Mouse (Mus musculus) cerebellum, postnatal 4 days (tissue): ENCODE results near the gene Tmem242.
A peak's percentile ranks its signal among the peaks of the same experiment; 100 is the strongest.

ENCODE experiments used
- DNase-seq, 2 experiments: peaks; one replicate each; pipeline ENCODE4 v3.0.0; 2022; ENCODE audit warnings: low spot score in 2 of 2, mixed read lengths in 1 of 2

The Tmem242 gene

DNA sequence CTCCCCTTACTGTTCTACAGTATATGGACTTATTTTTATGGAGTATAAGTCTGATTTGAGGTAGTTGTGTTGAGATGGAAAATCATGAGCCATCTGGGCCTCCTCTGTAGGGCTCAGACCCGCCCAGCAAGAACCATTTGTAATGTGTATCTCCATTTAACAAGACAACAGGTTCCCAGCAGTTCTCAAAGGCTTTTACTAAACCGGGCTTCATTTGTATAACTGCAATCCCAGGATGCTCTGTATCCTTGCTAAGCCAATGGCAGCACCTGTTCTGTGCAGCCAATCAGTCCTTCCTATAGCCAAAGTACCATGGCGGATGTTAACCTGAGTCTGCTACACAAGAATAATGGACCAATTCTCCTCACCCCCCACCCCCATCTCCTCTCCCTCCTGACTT, 23.5 kb downstream of the Tmem242 start:
- no peak for DNase-seq

- no peak for DNase-seq
These were observed 26.0 kb downstream of the Tmem242 start for GRCm38 (mm10) chr17:5414041-5414440.

DNA sequence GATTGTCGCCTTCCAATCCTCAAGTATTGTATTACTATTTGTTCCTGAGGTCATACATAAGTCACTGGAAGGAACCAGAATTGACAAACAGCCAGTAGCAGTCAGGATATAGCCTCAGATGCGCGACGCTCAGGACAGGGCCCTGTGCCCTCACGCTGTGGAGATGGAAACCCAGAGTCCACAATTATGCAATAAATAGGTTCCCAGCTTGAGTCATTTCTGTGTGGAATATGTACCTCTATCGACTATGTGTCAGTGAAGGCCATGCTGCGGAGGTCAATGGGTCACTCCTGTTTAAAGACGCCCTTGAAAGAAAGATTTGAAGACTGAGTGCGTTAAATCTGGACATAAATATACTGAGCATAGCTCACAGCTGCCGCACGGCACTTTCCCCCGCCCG, 26.7 kb downstream of the Tmem242 start:
- DNase-seq = no peak

- no peak for DNase-seq
These were observed 27.3 kb downstream of the Tmem242 start for GRCm38 (mm10) chr17:5412740-5413139.

- DNase-seq = no peak
These were observed 27.8 kb downstream of the Tmem242 start for GRCm38 (mm10) chr17:5412301-5412700.

DNA sequence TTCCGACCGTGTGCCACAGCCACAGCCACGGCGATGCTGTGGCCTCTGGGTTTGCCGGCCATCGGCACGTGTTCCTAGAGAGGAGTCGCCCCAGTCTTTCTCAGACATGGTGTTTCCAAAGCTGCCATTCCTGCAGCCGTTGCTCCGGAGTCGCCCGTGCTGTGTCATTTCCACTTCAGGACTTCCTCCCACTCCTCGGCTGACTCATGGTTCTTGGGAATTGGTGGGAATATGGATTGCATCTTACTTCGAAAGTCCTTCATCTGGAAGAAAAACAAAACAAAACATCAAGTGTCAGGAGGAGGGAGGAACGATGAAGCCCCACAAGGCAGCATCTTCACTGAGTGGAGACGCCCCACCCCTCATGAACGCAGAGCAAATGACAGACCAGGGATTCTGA, 28.9 kb downstream of the Tmem242 start:
- DNase-seq = no peak

DNA sequence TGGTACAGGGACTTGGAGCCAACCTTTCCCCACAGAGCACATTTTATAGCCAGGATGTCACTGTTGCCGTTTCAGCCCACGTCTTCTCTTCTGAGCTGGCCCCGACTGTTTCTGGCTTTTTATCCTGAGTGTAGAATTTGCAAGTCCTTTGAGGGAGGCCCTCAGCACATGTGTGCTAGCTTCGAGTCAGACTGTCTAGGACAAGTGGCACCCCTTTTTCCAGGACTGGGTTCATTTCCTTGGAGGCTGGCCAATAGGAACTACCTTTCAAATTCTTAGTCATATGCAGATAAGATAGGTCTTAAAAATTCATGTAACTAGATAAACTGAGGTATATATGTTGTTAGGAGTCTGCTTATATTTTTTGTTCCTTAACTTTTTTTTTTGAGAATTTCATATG, 29.7 kb downstream of the Tmem242 start:
- no peak for DNase-seq

DNA sequence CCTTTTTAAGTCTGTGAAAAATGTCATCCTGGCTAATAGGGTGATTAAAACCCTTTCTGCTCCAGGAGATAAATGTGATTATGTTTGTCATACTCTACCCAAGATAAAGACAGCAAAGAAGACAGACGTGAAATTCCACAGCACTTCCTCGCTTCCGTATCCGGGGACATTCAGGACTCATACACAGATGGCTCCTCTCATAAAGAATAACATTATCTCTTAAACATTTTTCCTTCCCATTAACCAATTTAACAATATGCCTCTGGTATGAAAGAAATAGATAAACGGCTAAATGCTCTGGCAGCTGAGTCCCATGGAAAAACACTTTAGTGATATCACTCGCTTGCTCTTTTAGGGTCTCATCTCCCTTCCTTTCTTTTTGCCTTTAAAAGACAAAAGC, 33.0 kb downstream of the Tmem242 start:
- no peak for DNase-seq

- no peak for DNase-seq
These were observed 33.5 kb downstream of the Tmem242 start for GRCm38 (mm10) chr17:5406566-5406965.

DNA sequence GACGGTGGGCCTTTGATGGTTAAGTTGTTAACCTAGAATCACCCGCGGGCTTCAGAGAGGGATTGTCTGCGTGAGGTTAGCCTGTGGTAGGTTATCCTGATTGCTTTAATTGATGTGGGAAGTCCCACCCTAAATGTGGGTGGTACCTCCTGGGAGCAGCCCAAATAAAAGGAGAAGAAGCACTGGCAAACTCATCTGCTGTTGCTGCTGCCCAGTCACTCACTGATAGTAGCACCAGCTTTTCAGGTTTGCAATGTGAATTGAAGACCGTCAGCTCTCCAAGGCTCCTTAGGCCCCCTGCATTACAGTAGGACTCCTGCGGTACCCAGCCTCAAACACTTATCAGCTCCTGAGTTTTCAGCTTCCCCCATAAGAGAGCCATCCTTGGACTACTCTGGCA, 36.2 kb downstream of the Tmem242 start:
- DNase-seq = no peak

DNA sequence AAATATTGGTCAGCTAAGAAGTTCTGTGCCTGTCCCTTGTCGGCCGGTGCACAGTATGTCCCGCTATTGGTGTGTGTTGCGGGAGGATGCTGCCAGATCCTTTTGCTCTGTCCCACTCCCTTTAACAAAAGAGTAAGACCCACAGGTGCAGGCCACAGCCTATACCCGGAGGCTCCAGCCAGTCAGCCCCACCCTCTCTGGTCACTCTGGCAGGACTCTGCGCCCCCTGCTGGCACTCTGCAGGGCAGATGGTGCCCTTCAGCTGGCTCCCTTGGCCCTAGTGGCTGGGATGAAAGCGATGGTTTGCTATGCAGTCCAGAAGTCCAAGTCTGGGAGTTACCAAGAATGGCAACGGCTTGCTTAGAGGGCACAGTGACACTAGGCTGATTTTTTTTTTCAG, 37.4 kb downstream of the Tmem242 start:
- peak; percentile 48 to 77 for DNase-seq

- DNase-seq = peak; percentile 58 to 79
These were observed 38.0 kb downstream of the Tmem242 start for GRCm38 (mm10) chr17:5402069-5402468.

- DNase-seq = no peak
These were observed 38.8 kb downstream of the Tmem242 start for GRCm38 (mm10) chr17:5401288-5401687.

GRCm38 (mm10) chr17:5400435-5401090, 39.5 kb downstream of the Tmem242 start:
- no peak for DNase-seq

DNA sequence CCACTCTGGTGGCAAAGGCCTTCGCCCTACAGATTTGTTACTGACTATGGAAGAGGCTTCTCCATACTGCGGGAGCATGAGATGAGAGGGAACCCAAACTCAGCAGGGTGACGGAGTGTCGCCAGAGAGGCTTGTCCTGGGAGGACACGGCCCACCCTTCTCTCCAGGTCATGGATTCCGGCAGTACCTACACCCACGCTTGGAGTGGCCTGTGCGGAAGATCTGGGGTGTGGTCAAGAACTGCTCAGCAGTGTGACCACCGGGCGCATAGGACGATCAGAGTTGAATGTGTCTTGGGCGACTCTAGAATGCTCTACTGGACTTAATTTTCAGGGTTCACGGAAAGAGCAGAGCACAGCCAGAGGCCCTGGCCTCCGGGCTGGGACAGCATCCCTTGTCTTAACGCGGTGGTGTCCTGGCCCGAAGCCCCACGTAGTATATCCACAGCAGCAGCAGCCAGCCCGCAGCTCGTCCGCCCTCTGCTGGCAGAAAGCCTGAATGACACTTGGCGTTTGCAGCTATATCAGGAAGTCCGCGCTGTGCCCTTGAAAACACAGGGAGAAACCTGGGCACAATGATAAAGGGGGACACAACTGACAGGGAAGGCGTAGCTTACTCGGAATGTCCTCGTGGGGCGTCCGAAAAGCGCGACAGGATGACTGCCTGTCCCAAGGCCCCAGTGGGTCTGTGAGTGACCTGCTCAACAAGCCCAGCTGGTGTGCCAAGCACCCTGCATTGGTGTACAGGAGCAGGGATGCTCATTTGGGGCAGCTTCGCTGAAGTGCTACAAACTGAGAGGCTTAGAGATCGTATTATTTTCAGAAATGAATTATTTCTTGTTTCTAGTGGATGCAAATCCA, 42.7 kb downstream of the Tmem242 start:
- peak; percentile 87 to 93 for DNase-seq

GRCm38 (mm10) chr17:5396213-5396612, 43.8 kb downstream of the Tmem242 start:
- no peak for DNase-seq

GRCm38 (mm10) chr17:5395454-5396205, 44.4 kb downstream of the Tmem242 start:
- no peak for DNase-seq

DNA sequence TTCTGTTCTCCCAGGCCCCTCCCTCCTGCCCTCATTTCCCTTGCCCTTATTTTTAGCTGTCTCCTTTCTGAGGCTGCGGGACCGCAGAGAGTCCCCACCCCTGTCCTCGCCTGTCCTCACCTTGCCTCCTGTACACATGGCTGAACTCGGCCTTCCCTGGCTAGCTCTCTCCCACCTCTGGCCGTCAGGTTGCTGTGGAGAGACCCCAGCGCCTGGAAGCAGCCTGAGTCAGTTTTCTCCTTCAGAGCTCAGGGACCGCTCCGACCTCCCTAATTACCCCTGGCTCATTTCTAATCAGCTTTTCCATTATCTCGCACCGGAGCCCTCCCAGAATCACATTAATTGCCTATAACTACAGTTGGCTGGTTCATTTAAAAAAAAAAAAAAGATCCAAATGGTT, 49.4 kb downstream of the Tmem242 start:
- DNase-seq = no peak

- DNase-seq = no peak
These were observed 51.7 kb downstream of the Tmem242 start for GRCm38 (mm10) chr17:5388351-5388750.

DNA sequence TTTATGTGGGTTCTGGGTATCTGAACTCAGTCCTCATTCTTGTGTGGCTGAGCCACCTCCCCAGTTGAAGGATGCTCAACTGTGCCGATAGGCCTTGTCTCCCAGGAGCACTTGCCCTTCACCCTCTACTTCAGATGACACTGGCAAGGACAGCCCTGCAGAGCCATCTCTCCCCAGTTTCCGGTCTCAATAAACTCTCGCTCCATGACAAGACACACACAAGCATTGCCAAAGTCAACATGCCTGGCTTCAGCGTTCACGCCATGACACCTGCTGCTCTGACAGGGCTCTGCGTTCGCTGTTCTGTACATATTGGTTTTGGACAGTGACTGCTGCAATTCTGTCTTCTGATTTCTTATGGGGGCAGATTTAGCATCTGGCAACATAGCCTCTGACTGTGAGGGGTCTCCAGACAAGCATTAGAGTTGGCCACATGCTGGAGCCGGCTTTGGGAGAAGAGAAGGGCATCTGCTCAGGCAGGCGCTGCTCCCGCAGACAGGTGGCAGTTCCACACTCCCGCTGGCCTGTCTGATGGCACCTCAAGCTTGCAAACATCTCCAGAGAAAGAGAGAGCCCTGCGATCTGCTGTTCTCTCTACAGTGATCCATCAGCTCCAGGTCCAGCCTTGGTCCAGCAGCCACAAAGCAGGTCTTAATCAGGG, 53.0 kb downstream of the Tmem242 start:
- DNase-seq = peak in 1 of 2 experiments; percentile 23

GRCm38 (mm10) chr17:5385694-5386093, 54.4 kb downstream of the Tmem242 start:
- DNase-seq = no peak

- DNase-seq = peak in 1 of 2 experiments; percentile 27
These were observed 62.1 kb downstream of the Tmem242 start for GRCm38 (mm10) chr17:5377930-5378310.
